Mouse (Mus musculus): ENCODE measurements around the gene Mpig6b.

The Mpig6b gene

DNA sequence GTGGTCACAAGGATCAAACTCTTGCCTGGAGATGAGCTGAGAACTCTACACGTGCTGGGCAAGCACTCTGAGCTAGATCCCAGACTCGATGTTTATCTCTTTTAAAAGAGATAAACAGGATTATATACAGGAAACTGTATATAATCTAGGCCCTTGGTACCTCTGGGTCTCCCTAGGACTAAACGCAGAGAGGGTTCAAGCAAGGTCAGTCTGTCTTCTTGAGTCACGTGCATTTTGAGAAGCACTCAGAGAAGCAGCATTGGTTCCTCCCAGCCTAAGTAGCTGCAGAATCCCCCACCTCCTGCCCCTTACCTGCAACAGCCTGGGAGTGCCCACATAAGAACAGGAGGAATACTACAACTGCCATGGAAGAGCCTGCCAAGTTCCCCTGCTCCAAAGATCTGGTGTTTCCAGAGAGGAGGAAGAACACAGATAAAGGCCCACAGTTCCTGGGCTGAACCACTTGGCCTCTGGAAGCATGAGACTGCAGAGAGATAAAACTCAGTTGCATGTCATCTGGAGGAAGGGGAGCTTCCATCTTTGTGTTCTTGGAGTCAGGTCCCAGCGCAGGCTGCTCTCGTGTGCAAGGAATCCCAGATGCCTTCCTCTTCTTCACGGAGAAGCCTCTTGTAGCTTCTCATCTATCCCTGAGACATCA is 19.4 kb upstream of the Mpig6b start, which contains the start of gene Ly6g6f:
Gene Ly6g6f, minus strand, starts transcription at position 403 of the 658 bp plus-strand sequence.
- no peak for DNase-seq (ENCODE audit: low spot score)

- DNase-seq (ENCODE audit: low spot score) = no peak
Observed at GRCm38 (mm10) chr17:35083929-35084497, 18.0 kb upstream of the Mpig6b start.

- no peak for DNase-seq (ENCODE audit: low spot score)
Observed at GRCm38 (mm10) chr17:35082841-35083576, 17.0 kb upstream of the Mpig6b start.

GRCm38 (mm10) chr17:35080710-35081109 is 14.7 kb upstream of the Mpig6b start:
- DNase-seq (ENCODE audit: low spot score) = no peak

DNA sequence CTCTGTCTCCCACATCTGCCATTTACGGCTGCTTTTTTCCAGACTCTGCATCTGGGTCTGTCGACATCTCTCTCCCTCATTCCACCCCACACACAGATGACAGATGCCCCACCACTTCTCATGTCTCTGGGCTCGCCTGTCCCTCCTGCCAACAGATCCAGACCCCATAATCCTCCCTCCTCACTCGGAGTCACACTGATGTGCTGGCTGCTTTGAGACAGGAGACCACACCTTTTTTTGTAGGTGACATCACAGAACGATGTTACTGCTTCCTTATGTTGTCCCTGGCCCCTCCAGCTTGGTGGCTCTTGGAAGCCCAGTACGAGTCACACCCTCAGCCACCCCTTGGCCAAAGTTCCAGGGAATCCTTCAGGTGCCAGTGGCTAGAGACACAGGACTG is 14.3 kb upstream of the Mpig6b start:
- DNase-seq (ENCODE audit: low spot score) = no peak

GRCm38 (mm10) chr17:35079778-35080177 is 13.8 kb upstream of the Mpig6b start:
- DNase-seq (ENCODE audit: low spot score) = no peak

- no peak for DNase-seq (ENCODE audit: low spot score)
Observed at GRCm38 (mm10) chr17:35077786-35078233, 11.8 kb upstream of the Mpig6b start, which contains the start of gene Ly6g6d. Gene Ly6g6d (minus strand): TSS chr17:35078065.

GRCm38 (mm10) chr17:35077285-35077684 is 11.3 kb upstream of the Mpig6b start:
- DNase-seq (ENCODE audit: low spot score) = no peak

DNA sequence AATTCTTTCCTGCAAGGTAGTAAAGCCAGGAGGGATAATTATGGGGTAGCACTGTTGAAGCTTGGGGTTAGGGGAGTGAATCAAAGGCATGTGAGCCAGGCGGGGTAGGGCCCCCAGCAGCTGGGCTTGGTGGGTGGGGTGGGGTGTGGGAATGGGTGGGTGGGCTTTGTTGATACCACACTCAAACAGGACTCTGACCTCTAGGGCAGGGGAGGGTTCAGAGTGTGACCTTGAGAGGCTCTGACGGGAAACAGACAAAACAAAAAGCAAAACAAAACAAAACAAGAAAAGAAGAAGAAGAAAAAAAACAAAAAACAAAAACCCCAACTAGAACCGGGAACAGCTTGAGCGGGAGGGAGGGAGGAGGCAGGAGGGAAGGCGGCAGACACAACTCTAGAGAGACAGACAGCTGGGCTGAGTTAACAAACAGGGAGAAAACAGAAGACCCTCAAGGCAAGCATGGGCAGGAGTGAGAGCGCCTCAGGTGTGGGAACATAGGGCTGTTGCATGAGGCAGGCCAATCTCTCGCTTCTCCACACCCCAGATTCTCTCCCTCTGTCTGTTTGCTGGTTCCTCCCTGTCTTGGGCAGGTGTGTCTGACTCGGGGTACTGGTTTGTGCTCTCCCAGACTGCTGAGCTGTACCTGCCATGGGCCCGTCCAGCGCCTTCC is 10.7 kb upstream of the Mpig6b start, which contains the start of gene Ly6g6e:
Gene Ly6g6e, plus strand, starts transcription at position 396 of the 670 bp plus-strand sequence.
- DNase-seq (ENCODE audit: low spot score) = no peak

DNA sequence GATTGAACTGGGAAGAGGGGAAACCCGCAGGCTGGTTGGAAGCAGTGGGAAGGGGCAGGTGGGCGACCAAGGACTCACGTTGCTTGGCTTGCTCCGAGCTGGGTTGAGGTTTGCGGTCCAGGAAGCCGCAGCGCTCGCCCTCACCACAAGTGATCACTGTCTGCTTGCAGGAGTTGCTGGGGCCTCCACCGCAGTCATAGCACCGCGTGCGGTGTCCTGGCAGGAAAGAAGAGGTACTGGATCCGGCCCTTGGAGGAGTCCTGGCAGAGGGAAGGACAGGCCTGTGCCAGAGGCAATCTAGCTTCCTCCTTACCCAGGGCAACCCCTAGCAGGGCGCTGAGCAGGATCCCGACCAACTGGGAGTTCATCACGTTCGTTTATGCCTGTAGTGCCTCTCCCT is 8.1 kb upstream of the Mpig6b start:
- DNase-seq (ENCODE audit: low spot score) = no peak

- no peak for DNase-seq (ENCODE audit: low spot score)
Observed at GRCm38 (mm10) chr17:35071454-35071853, 5.5 kb upstream of the Mpig6b start.

DNA sequence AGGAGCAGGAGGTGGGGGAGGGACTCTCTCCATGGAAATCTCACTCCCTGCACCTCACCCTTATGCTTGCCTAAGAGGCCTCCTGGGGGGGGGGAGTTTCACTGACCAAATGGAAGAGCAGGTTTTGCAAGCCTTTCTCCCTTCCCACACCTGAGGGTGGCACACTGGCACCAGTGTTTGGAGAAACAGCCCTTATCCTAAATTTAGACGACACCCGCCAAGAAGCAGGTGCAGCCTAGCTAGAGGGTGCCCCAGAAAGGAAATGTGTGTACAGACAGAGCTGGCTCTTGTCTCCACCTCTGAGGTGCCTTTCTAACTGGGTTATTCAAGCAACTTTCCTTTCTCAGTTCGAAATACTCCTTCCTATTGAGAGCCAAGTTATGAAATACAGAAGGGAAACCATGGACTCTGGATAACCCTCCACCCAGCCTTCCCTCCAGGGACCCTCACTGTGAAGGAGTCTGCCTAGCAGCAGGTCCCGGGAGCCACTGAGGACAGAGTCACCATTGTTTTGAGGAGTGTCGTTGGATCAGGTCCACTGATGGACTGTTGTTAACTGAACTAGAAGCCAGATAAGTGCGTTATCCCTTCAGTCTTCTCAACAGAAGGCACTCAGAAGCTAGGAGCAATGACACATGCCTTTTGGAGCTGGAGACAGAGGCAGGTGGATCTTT is 4.7 kb upstream of the Mpig6b start:
- no peak for DNase-seq (ENCODE audit: low spot score)

DNA sequence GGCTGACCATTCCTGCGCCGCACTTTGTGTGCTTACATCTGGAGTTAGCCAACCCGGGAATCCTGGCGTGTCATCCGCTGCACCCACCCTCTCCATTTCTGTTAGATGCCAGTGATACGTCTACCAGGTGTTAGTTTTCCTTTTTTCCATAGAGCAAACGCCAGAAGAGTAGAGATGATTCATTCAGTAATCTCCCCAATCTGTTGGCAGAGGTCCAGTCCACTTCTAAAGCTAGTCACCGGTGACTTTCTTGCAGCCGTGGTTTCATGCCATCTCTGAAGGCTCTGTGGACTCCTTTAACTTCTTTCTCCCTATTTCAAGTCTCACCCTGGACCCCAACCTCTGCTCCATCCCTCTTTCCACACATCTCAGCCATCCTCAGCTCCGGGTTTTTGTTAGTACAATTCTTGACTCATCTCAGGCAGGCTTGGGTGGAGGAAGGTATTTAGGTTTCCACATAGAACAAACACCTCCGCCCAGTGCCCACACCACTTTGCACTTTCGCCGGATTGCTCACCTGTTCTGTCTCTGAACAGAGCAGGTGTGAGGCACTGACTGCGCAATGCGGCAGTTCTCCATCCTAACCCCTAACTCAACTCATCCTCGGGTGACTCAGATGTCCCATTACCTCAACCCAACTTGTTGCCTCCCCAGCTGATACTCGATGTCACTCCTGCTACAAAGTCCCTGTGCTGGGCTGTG is 2.4 kb upstream of the Mpig6b start:
- no peak for DNase-seq (ENCODE audit: low spot score)

DNA sequence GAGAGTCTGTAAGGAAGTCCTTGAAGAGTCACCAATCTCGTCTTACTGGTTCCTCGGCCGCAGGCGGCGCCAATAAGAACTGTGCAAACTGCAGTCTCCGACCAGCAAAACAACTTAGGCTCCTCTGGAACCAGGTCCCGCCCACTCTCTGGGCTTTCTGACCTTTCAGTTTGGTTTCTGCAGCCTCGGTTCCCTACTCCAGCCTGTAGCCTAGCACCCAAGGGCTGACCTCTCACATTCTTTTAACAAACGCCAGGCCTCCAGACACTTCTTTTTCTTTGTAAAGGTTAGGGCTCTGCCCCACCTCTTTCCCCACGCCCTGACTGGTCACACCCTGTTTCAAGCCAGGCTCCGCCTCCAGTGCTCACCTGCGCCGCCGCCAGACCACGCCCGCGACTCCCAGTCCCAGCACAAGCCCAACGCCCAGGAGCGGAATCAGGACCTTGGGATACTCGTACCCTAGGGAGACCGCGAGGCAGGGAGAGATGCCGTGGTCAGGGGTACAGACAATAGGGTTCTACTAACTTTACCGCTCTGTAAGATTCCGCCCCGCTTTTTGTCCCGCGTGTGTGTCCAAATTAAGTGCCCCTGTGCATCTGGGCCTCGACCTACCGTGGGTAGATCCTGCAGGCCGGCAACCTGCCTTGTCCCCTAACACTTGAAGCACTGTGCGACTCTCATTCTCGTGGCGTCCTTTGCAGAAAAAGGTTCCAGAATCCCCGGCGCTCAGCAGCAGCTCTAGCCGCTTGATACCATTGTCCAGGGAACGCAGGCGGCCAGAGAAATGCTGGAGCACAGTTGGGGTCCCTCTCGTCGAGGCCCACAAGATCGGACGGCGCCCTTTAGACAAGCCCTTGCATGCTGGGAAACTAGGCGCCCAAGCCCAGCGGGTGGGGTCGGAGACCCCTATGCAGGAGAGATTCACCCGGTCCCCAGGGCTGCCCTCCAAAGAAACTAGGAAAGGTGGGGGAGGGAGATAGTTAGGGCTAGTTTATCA is 735 bp downstream of the Mpig6b start, which contains the start of gene Ly6g6c:
Gene Ly6g6c, plus strand, starts transcription at position 438 of the 997 bp plus-strand sequence.
- DNase-seq (ENCODE audit: low spot score) = no peak

DNA sequence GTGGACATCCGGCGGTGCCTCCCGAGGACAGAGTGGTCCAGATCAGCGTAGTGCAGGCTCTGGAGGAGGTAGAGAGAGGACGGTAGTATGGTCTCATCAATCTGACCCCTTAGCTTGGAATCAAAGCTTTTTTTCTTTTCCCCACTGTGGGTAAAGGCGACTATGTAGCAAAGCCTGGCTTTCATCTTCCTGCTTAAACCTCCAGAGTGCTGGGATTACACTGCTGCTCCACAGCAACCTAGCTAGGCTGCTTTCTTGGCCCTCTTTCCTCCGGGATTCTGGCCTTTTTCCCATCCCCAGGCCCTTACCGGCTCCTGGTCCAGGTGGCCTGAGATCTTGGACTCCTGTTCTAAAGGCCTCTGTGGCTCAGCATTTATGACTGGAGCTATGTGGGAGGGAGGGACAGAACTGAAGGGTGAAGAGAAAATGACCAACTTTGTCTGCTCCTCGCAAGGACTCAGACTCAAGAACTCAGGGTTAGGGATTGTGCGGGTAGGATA is 1.6 kb downstream of the Mpig6b start:
- no peak for DNase-seq (ENCODE audit: low spot score)

GRCm38 (mm10) chr17:35063466-35063865 is 2.5 kb downstream of the Mpig6b start:
- no peak for DNase-seq (ENCODE audit: low spot score)

DNA sequence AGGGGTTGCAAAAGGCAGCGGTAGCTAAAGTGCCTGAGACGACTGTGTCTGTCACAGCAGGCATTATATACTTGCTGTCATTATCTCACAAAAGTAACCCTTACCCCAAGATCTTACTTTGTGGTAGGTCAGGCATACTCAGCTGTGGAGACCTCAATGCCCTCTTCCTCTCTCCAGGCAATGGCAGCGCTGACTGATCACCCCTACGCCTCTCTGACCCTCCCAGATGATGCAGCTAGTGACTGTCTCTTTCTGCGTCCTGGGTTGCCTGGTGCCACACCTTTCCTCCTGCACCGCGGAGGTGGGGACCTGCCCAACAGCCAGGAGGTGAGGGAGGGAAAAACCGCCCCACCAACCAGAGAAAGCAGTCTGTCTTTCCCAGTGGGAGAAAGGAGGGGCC is 4.7 kb downstream of the Mpig6b start:
- no peak for DNase-seq (ENCODE audit: low spot score)

- no peak for DNase-seq (ENCODE audit: low spot score)
Observed at GRCm38 (mm10) chr17:35060737-35061297, 5.2 kb downstream of the Mpig6b start.

- DNase-seq (ENCODE audit: low spot score) = no peak
Observed at GRCm38 (mm10) chr17:35060071-35060470, 5.9 kb downstream of the Mpig6b start.
